Mouse (Mus musculus) cerebellum, adult 11-12 months (tissue): ENCODE measurements around the gene 2010300C02Rik.

ENCODE experiments used
- DNase-seq: peaks from one replicate; pipeline ENCODE4 v3.0.0; 2022

2010300C02Rik gene

DNA sequence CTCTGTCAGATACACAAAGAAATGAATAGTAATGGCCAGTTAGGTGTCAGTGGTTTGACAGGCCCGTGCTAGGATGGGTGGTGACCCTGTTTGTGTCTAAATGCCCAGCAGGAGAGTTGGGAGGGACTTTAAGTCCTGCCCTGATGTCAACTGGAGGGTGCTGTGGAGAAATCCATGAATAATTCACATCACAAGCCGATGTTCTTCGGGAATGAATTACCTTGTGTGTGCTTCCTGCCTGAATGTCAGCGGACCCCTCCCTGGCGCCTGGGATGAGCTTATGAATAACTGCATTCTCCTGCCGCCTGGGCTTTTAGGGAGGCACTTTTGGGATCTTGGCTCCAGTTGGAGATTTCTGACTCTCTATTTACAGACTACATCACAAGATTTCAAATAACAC, 154.5 kb downstream of the 2010300C02Rik start:
- no peak for DNase-seq

DNA sequence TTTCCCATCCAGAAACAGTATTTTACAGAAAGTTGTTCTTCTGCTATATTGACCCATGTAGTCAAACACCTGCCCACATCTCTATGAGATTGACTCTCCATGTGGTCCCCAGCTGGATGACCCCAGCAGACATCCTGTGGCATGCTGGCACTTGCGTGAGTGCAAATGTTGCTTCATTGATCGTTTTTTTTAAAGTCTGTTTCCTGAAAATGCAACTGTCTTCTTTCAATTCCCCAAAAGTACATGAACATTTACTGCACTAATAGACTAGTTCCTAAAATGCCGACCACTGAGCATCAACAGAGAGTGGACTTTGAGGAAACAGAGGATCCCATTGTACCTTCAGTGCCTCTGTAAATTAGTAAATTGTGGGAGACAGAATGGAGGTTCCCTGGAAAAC, 157.9 kb downstream of the 2010300C02Rik start:
- no peak for DNase-seq
